In genomic region chr2:93786175-93786574, GRCm38 (mm10) we compare ENCODE assay signal across 8 mouse cellular contexts. TPM values are rescaled to one million over a fixed set of nuclear protein-coding genes. Genes with fewer than 3 reads are reported as not detected.
DNase-seq lines count a peak whose midpoint lies in the region; ATAC-seq and TF ChIP-seq lines count a peak whose summit lies in the region.

No protein-coding gene starts in this region.

- TF ChIP-seq CTCF in heart, adult 2 months (IDR thresholded peaks at IDR 0.05) = peak; percentile 84

- WGBS in heart, adult 2 months = 51% methylated on average over 4 of the region's 4 CpGs
- 52% methylated on average over 4 of the region's 4 CpGs for WGBS in forebrain, embryonic 14.5 days
- WGBS in hindbrain, embryonic 14.5 days = 44% methylated on average over 4 of the region's 4 CpGs

- ATAC-seq in forebrain, embryonic 14.5 days = peak; percentile 74
- ATAC-seq in hindbrain, embryonic 14.5 days (ENCODE audit: low FRiP score) = peak; percentile 47; the same call in 1 of the 2 replicates
- peak; percentile 77 for ATAC-seq in megakaryocyte progenitor cell, adult 5-6 weeks (replicated peaks; ENCODE audit: poor library complexity)

- no peak overlapping the region for H3K27ac ChIP-seq in heart, adult 2 months
- no peak overlapping the region for H3K27ac ChIP-seq in forebrain, embryonic 14.5 days (ENCODE audit: low read depth, low read length)
- no peak overlapping the region for H3K27ac ChIP-seq in hindbrain, embryonic 14.5 days

- no peaks in the 10 kb centered on the region for H3K27me3 ChIP-seq in heart, adult 2 months (ENCODE audit: control insufficient read depth, insufficient read depth, low read length)
- H3K27me3 ChIP-seq in forebrain, embryonic 14.5 days (replicated peaks; ENCODE audit: control insufficient read depth, insufficient read depth, low read length) = no peaks in the 10 kb centered on the region
- no peaks in the 10 kb centered on the region for H3K27me3 ChIP-seq in hindbrain, embryonic 14.5 days (ENCODE audit: control insufficient read depth, insufficient read depth, low read length)

- no peak overlapping the region for H3K4me3 ChIP-seq in heart, adult 2 months
- H3K4me3 ChIP-seq in forebrain, embryonic 14.5 days (ENCODE audit: low read depth, low read length) = no peak overlapping the region
- H3K4me3 ChIP-seq in hindbrain, embryonic 14.5 days (replicated peaks; ENCODE audit: low read length) = no peak overlapping the region

- H3K36me3 ChIP-seq in heart, adult 2 months (ENCODE audit: control insufficient read depth, insufficient read depth, low read length) = no peaks in the 10 kb centered on the region
- H3K36me3 ChIP-seq in forebrain, embryonic 14.5 days (ENCODE audit: control insufficient read depth, insufficient read depth, low read length) = peaks cover 8% of the 10 kb centered on the region
- H3K36me3 ChIP-seq in hindbrain, embryonic 14.5 days (replicated peaks; ENCODE audit: control insufficient read depth, insufficient read depth) = peaks cover 46% of the 10 kb centered on the region

- peak; percentile 61 to 73 for DNase-seq in heart, adult 2 months
- no peak for DNase-seq in heart, postnatal 25 days (ENCODE audit: low spot score)
- peak; percentile 56 for DNase-seq in c-Kit-positive CD71-positive TER-119-positive erythroid progenitor cells, embryonic 14.5 days (ENCODE audit: low spot score)
- DNase-seq in forebrain, embryonic 14.5 days (ENCODE audit: low spot score) = peak; percentile 96
- peak; percentile 92 for DNase-seq in hindbrain, embryonic 14.5 days (ENCODE audit: low spot score)
- peak; percentile 68 to 79 for DNase-seq in layer of hippocampus, postnatal 36 days
- peak; percentile 86 for DNase-seq in right cerebral cortex, postnatal 4 days

- H3K9ac ChIP-seq in heart, adult 2 months (ENCODE audit: low read depth, low read length) = no peak overlapping the region
- no peak overlapping the region for H3K9ac ChIP-seq in forebrain, embryonic 14.5 days (ENCODE audit: low read length)
- no peak overlapping the region for H3K9ac ChIP-seq in hindbrain, embryonic 14.5 days

- no peak for TF ChIP-seq EP300 in heart, adult 2 months (IDR thresholded peaks at IDR 0.05; ENCODE audit: insufficient read depth, low read depth, low read length)

- intact Hi-C loops in heart, adult 2 months (cut with DNase I) = loop anchor here (1.0 to 10.0 kb wide), 3 partner anchors 129 to 571 kb away; no protein-coding TSS in a partner anchor
- intact Hi-C loops in heart, postnatal 25 days (cut with DNase I) = loop anchor here (2.0 to 10.0 kb wide), 3 partner anchors 124 to 561 kb away; no protein-coding TSS in a partner anchor

- TF ChIP-seq POLR2A in heart, adult 2 months (IDR thresholded peaks at IDR 0.05; ENCODE audit: insufficient read depth, low read depth, low read length) = no peak

- H3K9me3 ChIP-seq in forebrain, embryonic 14.5 days (replicated peaks; ENCODE audit: control insufficient read depth, low read length) = no peaks in the 10 kb centered on the region
- H3K9me3 ChIP-seq in hindbrain, embryonic 14.5 days (ENCODE audit: control insufficient read depth, low read length) = no peaks in the 10 kb centered on the region

- peaks cover 1% of the 10 kb centered on the region; the same call in 1 of the 2 replicates for H3K4me1 ChIP-seq in heart, adult 2 months (ENCODE audit: control insufficient read depth, insufficient read depth, low read length)
- H3K4me1 ChIP-seq in forebrain, embryonic 14.5 days (ENCODE audit: control insufficient read depth, insufficient read depth, low read length) = peaks cover 3% of the 10 kb centered on the region; the same call in 1 of the 2 replicates
- peaks cover 13% of the 10 kb centered on the region for H3K4me1 ChIP-seq in hindbrain, embryonic 14.5 days (replicated peaks; ENCODE audit: control insufficient read depth, insufficient read depth, low read length)

- H3K79me2 ChIP-seq in heart, adult 2 months (replicated peaks; ENCODE audit: control insufficient read depth, insufficient read depth, low read length) = no peaks in the 10 kb centered on the region

- no peak overlapping the region for H3K4me2 ChIP-seq in forebrain, embryonic 14.5 days (ENCODE audit: low read length)
- no peak overlapping the region for H3K4me2 ChIP-seq in hindbrain, embryonic 14.5 days (replicated peaks)

RNA-seq across cellular contexts. Expression of gene Ext2, which starts 36.2 kb away (rescaled TPM):
- 10 to 100 TPM; 43.8 to 44.0 TPM for total RNA-seq in heart, adult 2 months (2021)
- 28.9 and 36.9 TPM in 2 replicates for polyA plus RNA-seq in heart, adult 2 months (2012; rRNA removed)
- 10 to 100 TPM; 41.7 to 44.4 TPM for total RNA-seq in heart, postnatal 25 days (2021)
- polyA plus RNA-seq in forebrain, embryonic 14.5 days (2014; fragmentation: Nextera tagmentation; extraction: Ambion mirVana) = 53.1 and 61.9 TPM in 2 replicates
- polyA plus RNA-seq in hindbrain, embryonic 14.5 days (2014; fragmentation: Nextera tagmentation; extraction: Ambion mirVana) = 71.3 and 77.7 TPM in 2 replicates
- 10 to 100 TPM; 49.6 to 55.9 TPM for total RNA-seq in layer of hippocampus, postnatal 36 days (2021)
- total RNA-seq in megakaryocyte progenitor cell, adult 5-6 weeks (2015) = 40.6 and 41.3 TPM in 2 replicates
- 26.1 and 28.7 TPM in 2 replicates for total RNA-seq in megakaryocyte progenitor cell, adult 5-6 weeks (2017)
